Mouse (Mus musculus): ENCODE measurements around the gene 1700093K21Rik. TPM values are rescaled to one million over a fixed set of nuclear protein-coding genes. Genes with fewer than 3 reads are reported as not detected.

Gene 1700093K21Rik
- total RNA-seq, 2 experiments from 2014 or later, result not detected

Other genes starting within 250 kb of the 1700093K21Rik start
- 26.5 and 35.5 TPM in 2 replicates for gene Usp34, start 214.3 kb downstream of the 1700093K21Rik start, total RNA-seq (2015; ENCODE audit: low replicate concordance)
- 32.8 and 38.6 TPM in 2 replicates for gene Usp34, start 214.3 kb downstream of the 1700093K21Rik start, total RNA-seq (2017; ENCODE audit: low replicate concordance)
- 9.2 and 16.1 TPM in 2 replicates for gene Ahsa2, start 23.1 kb downstream of the 1700093K21Rik start, total RNA-seq (2015; ENCODE audit: low replicate concordance)
- gene Ahsa2, start 23.1 kb downstream of the 1700093K21Rik start, total RNA-seq (2017; ENCODE audit: low replicate concordance), result 12.9 and 15.8 TPM in 2 replicates
- gene 0610010F05Rik, start 112.5 kb upstream of the 1700093K21Rik start, total RNA-seq (2015; ENCODE audit: low replicate concordance), result 4.6 and 23.8 TPM in 2 replicates
- gene 0610010F05Rik, start 112.5 kb upstream of the 1700093K21Rik start, total RNA-seq (2017; ENCODE audit: low replicate concordance), result 4.7 and 5.2 TPM in 2 replicates
- gene Pus10, start 144.5 kb upstream of the 1700093K21Rik start, total RNA-seq (2015; ENCODE audit: low replicate concordance), result 7.7 and 16.3 TPM in 2 replicates
- 8.9 and 9.2 TPM in 2 replicates for gene Pus10, start 144.5 kb upstream of the 1700093K21Rik start, total RNA-seq (2017; ENCODE audit: low replicate concordance)
- 4.2 and 6.9 TPM in 2 replicates for gene Pex13, start 144.8 kb upstream of the 1700093K21Rik start, total RNA-seq (2015; ENCODE audit: low replicate concordance)
- gene Pex13, start 144.8 kb upstream of the 1700093K21Rik start, total RNA-seq (2017; ENCODE audit: low replicate concordance), result 2.5 and 2.6 TPM in 2 replicates
- gene Rel, start 249.8 kb upstream of the 1700093K21Rik start, total RNA-seq (2015; ENCODE audit: low replicate concordance), result 6.5 and 8.6 TPM in 2 replicates
- 1.3 and 1.8 TPM in 2 replicates for gene Rel, start 249.8 kb upstream of the 1700093K21Rik start, total RNA-seq (2017; ENCODE audit: low replicate concordance)